Mouse (Mus musculus) C2C12 (cell line): Measurements from ENCODE around the gene Sept12. TPM values are rescaled to one million over a fixed set of nuclear protein-coding genes. Genes with fewer than 3 reads are reported as not detected.

ENCODE experiments used
- H3K27me3 ChIP-seq: one replicate; pipeline ENCODE4 v1.6.1; 2011; ENCODE audit not compliant: control insufficient read depth, insufficient read depth, insufficient read length
- H3K36me3 ChIP-seq: one replicate; pipeline ENCODE4 v1.6.1; 2011; ENCODE audit not compliant: control insufficient read depth, insufficient read depth
- H3K4me3 ChIP-seq: one replicate; pipeline ENCODE4 v1.5.1; 2011; ENCODE audit warnings: mild to moderate bottlenecking, control low read depth; ENCODE audit not compliant: poor library complexity, insufficient read depth, severe bottlenecking
- H3K79me2 ChIP-seq: one replicate; pipeline ENCODE4 v1.6.1; 2011; ENCODE audit not compliant: control insufficient read depth, insufficient read depth
- H3K79me3 ChIP-seq: one replicate; pipeline ENCODE4 v1.6.1; 2011; ENCODE audit warnings: low read depth, control low read depth
- H3ac ChIP-seq: one replicate; pipeline ENCODE3; 2011; ENCODE audit warnings: low read depth; ENCODE audit not compliant: control insufficient read depth, insufficient read length
- CEBPB ChIP-seq: IDR thresholded peaks from one replicate; pipeline ENCODE4 v1.6.1; 2011; ENCODE audit warnings: low read depth, mild to moderate bottlenecking, control low read depth, moderate library complexity
- CTCF ChIP-seq: IDR thresholded peaks from one replicate; pipeline ENCODE4 v1.5.1; 2011; ENCODE audit not compliant: control insufficient read depth, insufficient read depth, insufficient read length
- FOSL1 ChIP-seq: IDR thresholded peaks from one replicate; pipeline ENCODE4 v1.8.0; 2011; ENCODE audit warnings: mild to moderate bottlenecking, low read length; ENCODE audit not compliant: poor library complexity, insufficient read depth, severe bottlenecking
- MAX ChIP-seq: IDR thresholded peaks from one replicate; pipeline ENCODE4 v1.6.1; 2011; ENCODE audit warnings: mild to moderate bottlenecking, control low read depth
- MYOD1 ChIP-seq: IDR thresholded peaks from one replicate; pipeline ENCODE4 v1.6.1; 2011; ENCODE audit warnings: low read depth; ENCODE audit not compliant: control insufficient read depth, insufficient read length
- MYOG ChIP-seq: IDR thresholded peaks from one replicate; pipeline ENCODE4 v1.6.1; 2011; ENCODE audit not compliant: control insufficient read depth, insufficient read length; ENCODE audit errors: extremely low read depth
- USF1 ChIP-seq: IDR thresholded peaks from one replicate; pipeline ENCODE4 v1.6.1; 2011; ENCODE audit warnings: low read depth, mild to moderate bottlenecking, control low read depth, moderate library complexity
- polyA plus RNA-seq: library from polyadenylated mRNA; unstranded; fragments of >200 nt; fragmentation: generic; extraction: Trizol; gene quantifications from one replicate; pipeline ENCODE4 v1.2.1, GENCODE M21; 2012; ENCODE audit warnings: missing spikeins

The Sept12 gene
- polyA plus RNA-seq, 1 experiment: not detected

DNA sequence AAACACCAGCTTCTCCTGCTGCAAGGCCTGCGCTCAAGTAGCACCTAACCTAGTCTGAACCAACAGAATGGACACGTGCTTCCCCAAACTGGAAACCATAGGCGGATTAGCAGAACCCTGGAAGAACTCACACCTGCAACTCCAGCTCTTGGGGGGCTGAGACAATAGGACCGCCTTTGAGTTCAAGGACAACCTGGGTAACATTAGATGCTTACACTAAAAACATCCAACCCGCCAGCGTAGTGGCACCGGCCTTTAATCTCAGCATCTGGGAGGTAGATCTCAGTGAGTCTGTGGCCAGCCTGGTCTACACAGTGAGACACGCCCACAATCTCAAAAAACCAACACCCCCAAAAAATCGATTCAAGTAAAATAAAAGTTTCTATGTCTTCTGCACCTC lies 34.3 kb downstream of the Sept12 start:
- H3K79me2 ChIP-seq: peaks cover 54% of the 10 kb centered on the region
- H3K36me3 ChIP-seq: no peaks in the 10 kb centered on the region
- peak overlapping the region; percentile 78 for H3K4me3 ChIP-seq
- no peaks in the 10 kb centered on the region for H3K27me3 ChIP-seq
- no peak for TF ChIP-seq FOSL1
- no peak for TF ChIP-seq MYOG
- TF ChIP-seq CEBPB: no peak
- no peak for TF ChIP-seq MAX
- TF ChIP-seq USF1: no peak
- TF ChIP-seq MYOD1: no peak
- no peak for TF ChIP-seq CTCF
- H3ac ChIP-seq: no peak overlapping the region
- peaks cover 26% of the 10 kb centered on the region for H3K79me3 ChIP-seq

- Histone ChIP-seq H3K4me3 (no peak overlapping the region), H3ac (no peak overlapping the region), H3K36me3 (peaks cover 8% of the 10 kb centered on the region), H3K79me2 (peaks cover 54% of the 10 kb centered on the region), H3K79me3 (peaks cover 30% of the 10 kb centered on the region), H3K27me3 (no peaks in the 10 kb centered on the region)
- no peak for TF ChIP-seq CEBPB
- no peak for TF ChIP-seq FOSL1
- no peak for TF ChIP-seq USF1
- TF ChIP-seq MYOD1: no peak
- TF ChIP-seq CTCF: no peak
- no peak for TF ChIP-seq MAX
- no peak for TF ChIP-seq MYOG
Observed at GRCm38 (mm10) chr16:4960260-4960659, 37.4 kb downstream of the Sept12 start.

GRCm38 (mm10) chr16:4957446-4957845 lies 40.2 kb downstream of the Sept12 start:
- peaks cover 24% of the 10 kb centered on the region for H3K36me3 ChIP-seq
- H3K79me3 ChIP-seq: peaks cover 17% of the 10 kb centered on the region
- H3K27me3 ChIP-seq: no peaks in the 10 kb centered on the region

DNA sequence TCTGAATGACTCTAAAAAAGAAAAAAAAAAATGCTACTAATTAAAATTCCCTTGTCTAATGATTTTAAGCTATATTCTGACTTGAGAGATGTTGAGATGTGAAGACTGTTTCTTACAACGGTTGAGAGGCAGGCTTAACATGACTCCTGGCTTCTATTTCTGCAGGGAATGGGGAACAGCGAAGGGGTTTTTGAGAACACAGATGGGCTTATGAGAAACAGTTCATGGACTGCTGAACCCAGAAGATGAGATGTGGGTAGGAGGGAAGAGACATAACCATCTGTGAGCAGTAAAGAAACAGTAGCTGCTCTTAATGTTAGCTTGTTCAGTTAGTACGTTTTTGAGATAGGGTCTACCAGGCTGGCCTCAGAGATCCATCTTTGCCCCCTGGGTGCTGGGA lies 41.0 kb downstream of the Sept12 start:
- peaks cover 31% of the 10 kb centered on the region for H3K36me3 ChIP-seq
- TF ChIP-seq MYOD1 (no peak), CTCF (no peak), USF1 (no peak), MAX (no peak), CEBPB (no peak), MYOG (no peak), FOSL1 (no peak)
- H3ac ChIP-seq: no peak overlapping the region
- H3K79me2 ChIP-seq: peaks cover 30% of the 10 kb centered on the region
- no peaks in the 10 kb centered on the region for H3K27me3 ChIP-seq
- H3K79me3 ChIP-seq: peaks cover 9% of the 10 kb centered on the region
- no peak overlapping the region for H3K4me3 ChIP-seq

More at GRCm38 (mm10) chr16:4957446-4957845, 40.2 kb downstream of the Sept12 start:
- H3ac ChIP-seq: no peak overlapping the region
- TF ChIP-seq MAX: no peak
- H3K4me3 ChIP-seq: no peak overlapping the region
- peaks cover 38% of the 10 kb centered on the region for H3K79me2 ChIP-seq

DNA sequence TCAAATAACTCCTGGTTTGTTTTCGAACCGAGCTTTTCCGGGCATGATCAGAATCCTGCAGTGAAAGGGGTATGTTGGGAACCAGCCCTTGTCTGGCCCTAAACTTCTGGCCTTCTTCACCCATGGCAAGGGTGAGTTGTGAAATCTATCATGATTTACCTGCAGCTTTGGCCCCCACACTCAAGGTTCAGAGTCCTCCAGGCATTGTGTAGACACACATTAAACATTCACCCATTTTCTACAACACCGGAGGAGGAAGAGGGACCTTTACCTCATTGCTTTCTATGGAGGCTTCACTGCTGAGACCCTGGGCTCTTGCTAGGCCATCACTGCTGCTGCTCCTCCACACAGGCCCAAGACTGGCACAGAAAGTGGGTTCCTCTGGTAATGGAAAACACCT lies 50.3 kb downstream of the Sept12 start:
- Histone ChIP-seq H3ac (no peak overlapping the region), H3K79me3 (no peaks in the 10 kb centered on the region), H3K4me3 (no peak overlapping the region), H3K27me3 (no peaks in the 10 kb centered on the region), H3K36me3 (peaks cover 61% of the 10 kb centered on the region), H3K79me2 (no peaks in the 10 kb centered on the region)
- no peak for TF ChIP-seq CTCF
- TF ChIP-seq MAX: no peak
- no peak for TF ChIP-seq CEBPB
- TF ChIP-seq USF1: no peak
- TF ChIP-seq MYOG: no peak
- no peak for TF ChIP-seq MYOD1
- TF ChIP-seq FOSL1: no peak

- H3K27me3 ChIP-seq: no peaks in the 10 kb centered on the region
- no peaks in the 10 kb centered on the region for H3K79me2 ChIP-seq
- no peak overlapping the region for H3K4me3 ChIP-seq
- H3ac ChIP-seq: no peak overlapping the region
- peaks cover 61% of the 10 kb centered on the region for H3K36me3 ChIP-seq
- TF ChIP-seq MYOD1 (no peak), MYOG (no peak), CTCF (no peak), FOSL1 (no peak), USF1 (no peak), CEBPB (no peak), MAX (no peak)
- H3K79me3 ChIP-seq: no peaks in the 10 kb centered on the region
Observed at GRCm38 (mm10) chr16:4946155-4946554, 51.5 kb downstream of the Sept12 start.
